Mouse (Mus musculus) heart, embryonic 15.5 days (tissue): ENCODE data around the gene Rmdn3. TPM values are rescaled to one million over a fixed set of nuclear protein-coding genes. Genes with fewer than 3 reads are reported as not detected.

Experiments used
- polyA plus RNA-seq: library from polyadenylated mRNA; unstranded; fragments of >200 nt; fragmentation: Nextera tagmentation; extraction: Ambion mirVana; gene quantifications from 2 replicates; pipeline ENCODE4 v1.2.1, GENCODE M21; 2015

Gene Rmdn3
- polyA plus RNA-seq, 1 experiment from 2014 or later: 23.0 TPM

Other genes with a start within 250 kb of the Rmdn3 start
- gene Chst14, start 230.5 kb downstream of the Rmdn3 start, polyA plus RNA-seq: 16.5 and 20.5 TPM in 2 replicates
- 16.8 and 17.7 TPM in 2 replicates for gene Ccdc32, start 127.6 kb downstream of the Rmdn3 start, polyA plus RNA-seq
- 2.9 and 3.8 TPM in 2 replicates for gene Rpusd2, start 122.2 kb downstream of the Rmdn3 start, polyA plus RNA-seq
- 31.3 and 36.2 TPM in 2 replicates for gene Knl1, start 109.9 kb downstream of the Rmdn3 start, polyA plus RNA-seq
- gene Rad51, start 44.2 kb downstream of the Rmdn3 start, polyA plus RNA-seq: 21.8 and 28.0 TPM in 2 replicates
- gene Gchfr, start 10.7 kb upstream of the Rmdn3 start, polyA plus RNA-seq: 4.5 and 5.9 TPM in 2 replicates
- gene Gm14137, start 17.5 kb upstream of the Rmdn3 start, polyA plus RNA-seq: 0.29 and 0.34 TPM in 2 replicates
- 29.7 and 36.3 TPM in 2 replicates for gene Zfyve19, start 51.6 kb upstream of the Rmdn3 start, polyA plus RNA-seq
- 12.4 and 12.5 TPM in 2 replicates for gene Dnajc17, start 51.8 kb upstream of the Rmdn3 start, polyA plus RNA-seq
- gene Ppp1r14d, start 72.9 kb upstream of the Rmdn3 start, polyA plus RNA-seq: not detected in 2 replicates
- gene Spint1, start 80.3 kb upstream of the Rmdn3 start, polyA plus RNA-seq: 1.2 and 5.6 TPM in 2 replicates
- gene Rhov, start 114.2 kb upstream of the Rmdn3 start, polyA plus RNA-seq: 0.44 and 2.2 TPM in 2 replicates
- gene Vps18, start 131.7 kb upstream of the Rmdn3 start, polyA plus RNA-seq: 10.3 and 14.7 TPM in 2 replicates
- 9.2 and 14.2 TPM in 2 replicates for gene Dll4, start 168.8 kb upstream of the Rmdn3 start, polyA plus RNA-seq
- gene Chac1, start 194.2 kb upstream of the Rmdn3 start, polyA plus RNA-seq: 0.63 and 0.76 TPM in 2 replicates